Mouse (Mus musculus) right cerebral cortex, adult 2 months (tissue): ENCODE results near the gene Pou5f1.

ENCODE experiments used
- DNase-seq, 2 experiments: peaks; one replicate each; pipeline ENCODE4 v3.0.0; 2021 to 2022; ENCODE audit warnings: low spot score in 2 of 2

Pou5f1 gene

GRCm38 (mm10) chr17:35512916-35513626, 7.3 kb downstream of the Pou5f1 start:
- DNase-seq, result peak in 1 of 2 experiments; percentile 26

GRCm38 (mm10) chr17:35513886-35514285, 8.1 kb downstream of the Pou5f1 start:
- peak; percentile 56 to 66 for DNase-seq

- no peak for DNase-seq
Measured at GRCm38 (mm10) chr17:35514756-35515155, 8.9 kb downstream of the Pou5f1 start.

- peak; percentile 16 to 38 for DNase-seq
Measured at GRCm38 (mm10) chr17:35515911-35516640, 10.3 kb downstream of the Pou5f1 start.

GRCm38 (mm10) chr17:35516652-35517500, 11.1 kb downstream of the Pou5f1 start, which contains the start of the genes Tcf19 and Cchcr1:
Gene Tcf19, minus strand, starts transcription at chr17:35516824.
Gene Cchcr1, plus strand, starts transcription at chr17:35517100.
- DNase-seq, result peak; percentile 95 to 96

- DNase-seq, result no peak
Measured at GRCm38 (mm10) chr17:35517526-35517925, 11.7 kb downstream of the Pou5f1 start.

- DNase-seq, result no peak
Measured at GRCm38 (mm10) chr17:35524354-35524753, 18.5 kb downstream of the Pou5f1 start.

- DNase-seq, result no peak
Measured at GRCm38 (mm10) chr17:35526644-35527043, 20.8 kb downstream of the Pou5f1 start.

- no peak for DNase-seq
Measured at GRCm38 (mm10) chr17:35532360-35532759, 26.5 kb downstream of the Pou5f1 start.

GRCm38 (mm10) chr17:35532901-35533300, 27.1 kb downstream of the Pou5f1 start, which contains the start of gene Psors1c2:
Gene Psors1c2, plus strand, starts transcription at chr17:35533201.
- no peak for DNase-seq

- peak; percentile 86 to 89 for DNase-seq
Measured at GRCm38 (mm10) chr17:35534343-35534742, 28.5 kb downstream of the Pou5f1 start.

- peak; percentile 47 to 50 for DNase-seq
Measured at GRCm38 (mm10) chr17:35537421-35537820, 31.6 kb downstream of the Pou5f1 start.

- no peak for DNase-seq
Measured at GRCm38 (mm10) chr17:35538476-35538875, 32.7 kb downstream of the Pou5f1 start.

- no peak for DNase-seq
Measured at GRCm38 (mm10) chr17:35539540-35539939, 33.7 kb downstream of the Pou5f1 start.

- DNase-seq, result peak in 1 of 2 experiments; percentile 27
Measured at GRCm38 (mm10) chr17:35542761-35543411, 37.1 kb downstream of the Pou5f1 start.

- DNase-seq, result peak in 1 of 2 experiments; percentile 40
Measured at GRCm38 (mm10) chr17:35543412-35543861, 37.6 kb downstream of the Pou5f1 start.

GRCm38 (mm10) chr17:35544001-35544400, 38.2 kb downstream of the Pou5f1 start:
- DNase-seq, result no peak

- peak; percentile 67 to 71 for DNase-seq
Measured at GRCm38 (mm10) chr17:35544680-35545079, 38.9 kb downstream of the Pou5f1 start.

- no peak for DNase-seq
Measured at GRCm38 (mm10) chr17:35547465-35547864, 41.6 kb downstream of the Pou5f1 start.

- no peak for DNase-seq
Measured at GRCm38 (mm10) chr17:35548636-35549035, 42.8 kb downstream of the Pou5f1 start.
